18 mouse cellular contexts compared by ENCODE assay signal in the genomic region with DNA sequence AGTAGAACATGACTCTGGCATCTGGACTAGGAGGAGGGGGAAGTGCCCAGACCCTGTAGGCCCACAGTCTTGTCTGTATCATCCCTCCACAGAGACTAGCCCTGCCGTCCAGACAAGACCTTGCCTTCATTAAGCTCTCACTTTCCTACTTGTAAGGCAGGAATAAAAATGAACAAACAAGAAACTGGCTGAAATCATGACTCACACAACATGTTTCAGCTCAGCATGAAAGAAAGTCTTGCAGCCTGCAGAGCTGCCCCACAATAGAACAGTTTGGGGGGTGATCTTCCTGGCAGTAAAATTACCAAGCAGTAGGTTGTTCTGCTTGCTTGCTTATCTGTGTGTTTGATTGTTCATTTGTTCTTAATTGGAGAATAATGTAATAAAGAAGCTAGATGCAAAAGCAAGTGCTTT.
DNase-seq lines count a peak whose midpoint lies in the region; ATAC-seq and TF ChIP-seq lines count a peak whose summit lies in the region.
"Had no signal": no experiment of that assay in that cellular context is flagged by ENCODE, and none has a peak within 500 bp of the region (broad histone marks: within the 10 kb centered on the region; RNA-seq: fewer than 3 reads in every experiment).

No protein-coding gene starts in this region.

- ATAC-seq in cerebellum, adult (ENCODE audit: insufficient number of reproducible peaks, low FRiP score, low TSS enrichment): no peak
- ATAC-seq in neural tube, embryonic 14.5 days (ENCODE audit: low read depth): no peak
- ATAC-seq: forebrain, embryonic 13.5 days; lung, postnatal 0 days; midbrain, embryonic 16.5 days had no signal

- no peaks in the 10 kb centered on the region for H3K9me3 ChIP-seq in neural tube, embryonic 14.5 days (ENCODE audit: control insufficient read depth, low read length)
- H3K9me3 ChIP-seq: forebrain, embryonic 13.5 days; heart, embryonic 10.5 days; kidney, embryonic 15.5 days; neural tube, embryonic 12.5 days had no signal

- WGBS in cerebellum, adult 2 months: 86% methylated on average over 1 of the region's 1 CpGs
- 67% methylated on average over 1 of the region's 1 CpGs for WGBS in neural tube, embryonic 14.5 days

- peak; percentile 18 to 40 for DNase-seq in cerebellum, adult 2 months
- peak; percentile 25 for DNase-seq in left cerebral cortex, adult 11 months (ENCODE audit: low spot score)
- no peak for DNase-seq in left cerebral cortex, postnatal 4 days
- peak; percentile 85 for DNase-seq in brain, adult 2 months (ENCODE audit: low read depth, low spot score)
- no peak for DNase-seq in gastrocnemius, postnatal 25 days
- no peak for DNase-seq in kidney, adult 9 months
- DNase-seq: gastrocnemius, postnatal 36 days; heart, postnatal 36 days; retina, postnatal 1 day had no signal

- intact Hi-C loops in left cerebral cortex, postnatal 4 days (cut with DNase I): no loop called here

- H3K4me3 ChIP-seq in cerebellum, adult 2 months (replicated peaks; ENCODE audit: insufficient read depth, low read depth, low read length): no peak overlapping the region
- H3K4me3 ChIP-seq in neural tube, embryonic 14.5 days (ENCODE audit: low read depth, low read length): no peak overlapping the region
- H3K4me3 ChIP-seq: forebrain, embryonic 13.5 days; heart, embryonic 10.5 days; kidney, embryonic 15.5 days; neural tube, embryonic 12.5 days had no signal

- H3K4me2 ChIP-seq in neural tube, embryonic 14.5 days (ENCODE audit: low read depth, low read length): no peak overlapping the region
- H3K4me2 ChIP-seq: forebrain, embryonic 13.5 days; kidney, embryonic 15.5 days; neural tube, embryonic 12.5 days had no signal

- H3K36me3 ChIP-seq in neural tube, embryonic 14.5 days (ENCODE audit: control insufficient read depth, insufficient read depth, low read length): no peaks in the 10 kb centered on the region

- H3K4me1 ChIP-seq in cerebellum, adult 2 months (ENCODE audit: control insufficient read depth, insufficient read depth, low read length): peaks cover 3% of the 10 kb centered on the region; the same call in 1 of the 2 replicates
- H3K4me1 ChIP-seq in neural tube, embryonic 14.5 days (ENCODE audit: control insufficient read depth, insufficient read depth, low read length): no peaks in the 10 kb centered on the region
- H3K4me1 ChIP-seq: heart, embryonic 10.5 days; kidney, embryonic 15.5 days; neural tube, embryonic 12.5 days had no signal

- H3K27ac ChIP-seq in cerebellum, adult 2 months (ENCODE audit: insufficient read depth, low read length): no peak overlapping the region
- H3K27ac ChIP-seq in neural tube, embryonic 14.5 days (ENCODE audit: low read depth, low read length): peak overlapping the region; percentile 16; the same call in 1 of the 2 replicates
- H3K27ac ChIP-seq: forebrain, embryonic 13.5 days; heart, embryonic 10.5 days; kidney, embryonic 15.5 days; liver, embryonic 14.5 days; neural tube, embryonic 12.5 days had no signal

- no peak overlapping the region for H3K9ac ChIP-seq in neural tube, embryonic 14.5 days (replicated peaks; ENCODE audit: low read depth, low read length)
- H3K9ac ChIP-seq: forebrain, embryonic 13.5 days; kidney, embryonic 15.5 days; liver, embryonic 14.5 days; neural tube, embryonic 12.5 days had no signal

- H3K27me3 ChIP-seq in cerebellum, adult 2 months (ENCODE audit: control insufficient read depth, insufficient read depth, low read length): no peaks in the 10 kb centered on the region
- peaks cover 2% of the 10 kb centered on the region; the same call in 1 of the 2 replicates for H3K27me3 ChIP-seq in neural tube, embryonic 14.5 days (ENCODE audit: control insufficient read depth, insufficient read depth, low read length)
- H3K27me3 ChIP-seq: kidney, embryonic 15.5 days had no signal

- TF ChIP-seq POLR2A in cerebellum, adult 2 months (IDR thresholded peaks at IDR 0.05; ENCODE audit: borderline replicate concordance, insufficient read depth, low read length): no peak

- TF ChIP-seq CTCF in cerebellum, adult 2 months (IDR thresholded peaks at IDR 0.05; ENCODE audit: borderline replicate concordance, insufficient read depth, low read depth, low read length): no peak

Comparison
In these comparisons a context has a peak if more than half of its experiments do, and no peak if none do; other contexts are left out.
1. DNase-seq: peak in cerebellum, adult 2 months (2 of 2), left cerebral cortex, adult 11 months (single experiment) and brain, adult 2 months (single experiment); none in left cerebral cortex, postnatal 4 days (single experiment), gastrocnemius, postnatal 25 days (single experiment) and kidney, adult 9 months (single experiment).